In the genomic region with DNA sequence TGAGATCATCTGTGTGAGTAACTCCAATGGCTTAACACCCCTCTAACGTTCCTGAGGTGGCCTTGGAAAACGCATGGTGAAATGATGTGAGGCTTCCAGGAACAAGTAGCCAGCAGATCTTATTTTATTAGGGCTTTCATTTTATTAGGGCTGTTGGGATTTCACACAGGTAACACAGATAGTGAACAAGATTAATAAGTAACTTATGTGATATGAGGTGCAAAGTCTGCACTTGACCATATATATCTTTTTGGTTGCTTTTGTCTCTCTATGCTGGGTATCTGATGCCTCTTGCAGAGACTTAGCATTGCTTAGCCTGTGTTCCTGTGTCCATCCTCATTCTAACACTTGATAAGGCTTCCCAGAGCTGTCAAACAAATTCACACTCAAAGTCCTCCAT, we compare ENCODE assay signal across 26 mouse cellular contexts. TPM values are rescaled to one million over a fixed set of nuclear protein-coding genes. Genes with fewer than 3 reads are reported as not detected.
"Had no signal": no experiment of that assay in that cellular context is flagged by ENCODE, and none has a peak within 500 bp of the region (broad histone marks: within the 10 kb centered on the region; RNA-seq: fewer than 3 reads in every experiment).

No protein-coding gene starts in this region.

- ATAC-seq: liver, postnatal 0 days; lung, postnatal 0 days; midbrain, embryonic 13.5 days; midbrain, embryonic 15.5 days had no signal

- H3K9ac ChIP-seq: liver, embryonic 13.5 days; liver, embryonic 15.5 days; liver, postnatal 0 days; lung, embryonic 15.5 days; midbrain, embryonic 13.5 days; midbrain, embryonic 15.5 days; neural tube, embryonic 12.5 days; stomach, embryonic 15.5 days had no signal

- H3K4me2 ChIP-seq: liver, embryonic 13.5 days; liver, embryonic 15.5 days; lung, embryonic 15.5 days; midbrain, embryonic 11.5 days; midbrain, embryonic 13.5 days; midbrain, embryonic 15.5 days; neural tube, embryonic 12.5 days; stomach, embryonic 15.5 days had no signal

- H3K4me1 ChIP-seq: lung, embryonic 15.5 days; megakaryocyte, embryonic 14.5 days; midbrain, embryonic 13.5 days; midbrain, embryonic 15.5 days; neural tube, embryonic 12.5 days; stomach, embryonic 15.5 days had no signal

- H3K36me3 ChIP-seq: liver, embryonic 13.5 days; liver, embryonic 15.5 days; lung, embryonic 15.5 days; midbrain, embryonic 13.5 days; midbrain, embryonic 15.5 days; neural tube, embryonic 12.5 days; stomach, embryonic 15.5 days had no signal

- H3K9me3 ChIP-seq: liver, embryonic 13.5 days; liver, embryonic 15.5 days; lung, embryonic 15.5 days; megakaryocyte, embryonic 14.5 days; midbrain, embryonic 13.5 days; midbrain, embryonic 15.5 days; neural tube, embryonic 12.5 days; stomach, embryonic 15.5 days had no signal

- H3K27ac ChIP-seq: liver, embryonic 13.5 days; liver, embryonic 15.5 days; lung, embryonic 15.5 days; macrophage; midbrain, embryonic 13.5 days; midbrain, embryonic 15.5 days; neural tube, embryonic 12.5 days; stomach, embryonic 15.5 days had no signal

- H3K4me3 ChIP-seq: liver, embryonic 13.5 days; liver, embryonic 15.5 days; lung, embryonic 15.5 days; megakaryocyte, embryonic 14.5 days; midbrain, embryonic 13.5 days; midbrain, embryonic 15.5 days; neural tube, embryonic 12.5 days; stomach, embryonic 15.5 days had no signal

- DNase-seq: liver, embryonic 13.5 days; liver, postnatal 0 days; lung, adult 2 months; lung, postnatal 14 days; lung, postnatal 36 days; retina, postnatal 1 day; right cerebral cortex, adult 18-20 months; right cerebral cortex, postnatal 25 days; right cerebral cortex, postnatal 4 days; thymus, adult 2 months; thymus, postnatal 36 days had no signal

- H3K27me3 ChIP-seq: liver, embryonic 15.5 days; lung, embryonic 15.5 days; midbrain, embryonic 13.5 days; midbrain, embryonic 15.5 days; neural tube, embryonic 12.5 days; stomach, embryonic 15.5 days had no signal

RNA-seq across cellular contexts. Expression of a gene that starts 1.6 kb away (rescaled TPM):
- total RNA-seq: megakaryocyte progenitor cell, adult 5-6 weeks; midbrain, postnatal 0 days; monocyte, adult 5-6 weeks had no signal
- polyA plus RNA-seq: liver, embryonic 13.5 days; liver, postnatal 0 days; lung, postnatal 0 days; macrophage; midbrain, embryonic 11.5 days; midbrain, embryonic 13.5 days; midbrain, postnatal 0 days; neural tube, embryonic 12.5 days; neural tube, embryonic 14.5 days had no signal

RNA-seq across cellular contexts. Expression of a gene that starts 43.6 kb away (rescaled TPM):
- total RNA-seq: megakaryocyte progenitor cell, adult 5-6 weeks; midbrain, postnatal 0 days; monocyte, adult 5-6 weeks had no signal
- polyA plus RNA-seq: liver, embryonic 13.5 days; liver, embryonic 15.5 days; liver, postnatal 0 days; lung, adult 2 months; lung, embryonic 15.5 days; lung, postnatal 0 days; macrophage; midbrain, embryonic 11.5 days; midbrain, embryonic 13.5 days; midbrain, embryonic 15.5 days; midbrain, postnatal 0 days; neural tube, embryonic 12.5 days; neural tube, embryonic 14.5 days had no signal

RNA-seq across cellular contexts. Expression of a gene that starts 55.1 kb away (rescaled TPM):
- total RNA-seq: megakaryocyte progenitor cell, adult 5-6 weeks; midbrain, postnatal 0 days; monocyte, adult 5-6 weeks had no signal
- polyA plus RNA-seq: liver, embryonic 13.5 days; liver, embryonic 15.5 days; liver, postnatal 0 days; lung, adult 2 months; lung, embryonic 15.5 days; lung, postnatal 0 days; macrophage; midbrain, embryonic 11.5 days; midbrain, embryonic 13.5 days; midbrain, embryonic 15.5 days; midbrain, postnatal 0 days; neural tube, embryonic 12.5 days; neural tube, embryonic 14.5 days; stomach, embryonic 15.5 days; testis, adult 2 months had no signal
